Mouse (Mus musculus): ENCODE measurements around the gene Elovl6. TPM values are rescaled to one million over a fixed set of nuclear protein-coding genes. Genes with fewer than 3 reads are reported as not detected.

The Elovl6 gene
- polyA plus RNA-seq (2021; fragmentation: Nextera tagmentation), result 8.5 and 8.9 TPM in 2 replicates
- long read RNA-seq, experiment 1, full-length matches to known transcripts, result 59 of 83 reads
- long read RNA-seq, experiment 1, partial matches to known transcripts, result 11 of 83 reads
- long read RNA-seq, experiment 1, other reads (novel, unspliced or antisense), result 13 of 83 reads
- long read RNA-seq, experiment 2, full-length matches to known transcripts, result 6 of 23 reads
- long read RNA-seq, experiment 2, partial matches to known transcripts, result 11 of 23 reads
- long read RNA-seq, experiment 2, other reads (novel, unspliced or antisense), result 6 of 23 reads

GRCm38 (mm10) chr3:129532180-129532864 is at the start of gene Elovl6:
TSS of gene Elovl6 (plus strand) at chr3:129532355.

Other genes with a start within 250 kb of the Elovl6 start
- gene Enpep, start 199.6 kb upstream of the Elovl6 start, polyA plus RNA-seq (2021; fragmentation: Nextera tagmentation), result 0.65 and 0.99 TPM in 2 replicates
- gene Egf, start 223.0 kb downstream of the Elovl6 start, polyA plus RNA-seq (2021; fragmentation: Nextera tagmentation), result 0.32 and 0.43 TPM in 2 replicates

Data from left cerebral cortex, adult 6 months (tissue).